Mouse (Mus musculus): Measurements from ENCODE around the gene Insl6.

GRCm38 (mm10) chr19:29371284-29372081 is 46.3 kb upstream of the Insl6 start:
- no peak for TF ChIP-seq POLR2A (IDR thresholded peaks at IDR 0.05; ENCODE audit: low read depth, low read length)
- no peak for TF ChIP-seq CTCF (IDR thresholded peaks at IDR 0.05; ENCODE audit: extremely low read depth, insufficient read depth, insufficient read length, insufficient replicate concordance)

Measured in spleen, adult 2 months (tissue).